Mouse (Mus musculus): ENCODE data around the gene Cwc15.

DNA sequence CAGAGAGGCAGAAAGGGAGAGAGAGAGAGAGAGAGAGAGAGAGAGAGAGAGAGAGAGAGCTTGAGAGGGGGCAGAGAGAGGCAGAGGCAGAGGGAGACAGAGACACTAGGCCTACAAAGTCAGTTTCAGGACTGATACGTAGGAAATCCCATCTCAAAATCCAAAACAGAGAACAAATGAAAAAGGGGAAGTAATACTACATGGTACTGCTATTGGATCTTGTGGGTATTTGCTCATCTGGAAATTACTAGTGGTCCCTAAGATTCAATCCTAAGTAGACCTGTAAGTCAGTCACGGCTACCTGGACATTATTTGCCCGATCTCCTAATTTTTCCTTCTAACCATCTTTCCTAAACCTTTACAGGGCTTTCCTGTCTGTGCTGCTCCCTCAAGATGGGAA, 44.1 kb upstream of the Cwc15 start:
- TF ChIP-seq POLR2A (IDR thresholded peaks at IDR 0.05; ENCODE audit: borderline replicate concordance, insufficient read depth, low read length) (no peak), CTCF (IDR thresholded peaks at IDR 0.05; ENCODE audit: borderline replicate concordance, insufficient read depth, low read depth, low read length) (no peak)

Measured in cerebellum, adult 2 months (tissue).